Mouse (Mus musculus) gastrocnemius, adult 8-10 months (tissue): ENCODE data around the gene Myzap. TPM values are rescaled to one million over a fixed set of nuclear protein-coding genes. Genes with fewer than 3 reads are reported as not detected.
"Not testable (repeated sequence)": the region's sequence is repeated elsewhere in the genome, so short reads cannot be mapped to it uniquely, and the experiment has no call there.

Experiments used
- DNase-seq, 2 experiments: peaks; one replicate each; pipeline ENCODE4 v3.0.0; 2022; ENCODE audit warnings: low spot score in 2 of 2
- total RNA-seq, 4 experiments: library from RNA; stranded (reverse); gene quantifications; 2 replicates each; pipeline ENCODE4 v1.2.4; 2022

Myzap gene
- 1 to 10 TPM; 1.8 to 3.2 (median 2.5) TPM for total RNA-seq

DNA sequence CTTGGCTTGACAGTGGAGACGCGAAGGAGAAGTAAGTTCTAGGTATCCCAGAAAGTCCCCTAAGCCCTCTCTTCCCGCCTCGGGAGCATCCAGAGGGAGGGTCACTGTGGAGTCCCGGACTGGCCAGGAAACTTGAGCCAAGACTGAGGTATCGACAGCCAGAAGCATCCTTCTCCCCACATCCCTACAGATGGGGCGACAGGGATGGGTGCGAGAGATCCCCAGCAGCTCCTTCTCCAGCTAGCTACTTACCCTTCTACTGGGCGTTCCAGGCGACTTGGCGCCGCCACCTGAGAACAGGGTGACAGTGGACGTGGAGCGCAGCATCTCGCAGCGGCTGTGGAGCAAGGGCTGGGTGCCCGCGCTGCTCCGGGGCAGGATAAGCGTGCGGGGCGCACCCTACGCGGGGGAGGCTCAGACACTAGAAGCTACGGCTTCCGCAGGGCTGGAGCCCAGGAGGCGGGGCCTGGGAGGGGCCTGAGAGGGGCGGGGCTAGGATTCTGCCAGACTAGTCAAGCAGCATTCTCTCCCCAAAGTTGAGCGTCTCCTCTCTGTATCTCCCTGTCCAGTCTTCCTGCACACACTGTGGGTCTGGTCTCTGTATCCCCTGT lies at the start of gene Myzap:
TSS of gene Myzap (minus strand) at position 423 of the 611 bp plus-strand sequence.
- peak; percentile 83 to 84 for DNase-seq

DNA sequence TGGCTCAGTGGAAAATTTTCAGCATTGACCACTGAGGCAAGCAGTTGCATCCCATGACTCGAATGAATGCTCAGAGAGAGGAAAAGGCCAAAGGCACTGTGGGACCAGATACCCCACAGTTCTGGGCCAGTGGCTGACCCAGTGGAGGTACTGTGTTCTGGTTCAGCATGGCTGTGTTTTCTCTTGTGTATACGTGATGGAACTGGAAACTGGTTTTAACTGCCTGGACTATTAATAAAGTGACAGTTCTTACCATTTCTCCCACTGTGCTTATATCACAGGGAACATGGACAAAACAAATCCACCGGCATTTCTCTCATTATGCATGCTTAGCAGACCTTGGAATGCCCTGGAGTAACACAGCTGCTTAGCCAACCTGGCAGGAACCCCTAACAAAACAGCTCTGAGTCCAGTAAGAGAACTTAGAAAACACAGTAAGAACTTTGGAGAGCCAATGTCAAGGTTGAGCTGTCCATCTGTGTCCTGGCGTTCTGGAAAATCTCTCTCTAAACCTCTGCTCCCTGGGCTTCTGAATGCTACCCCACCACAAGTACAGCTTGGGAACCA lies 48.3 kb upstream of the Myzap start:
- DNase-seq: no peak

DNA sequence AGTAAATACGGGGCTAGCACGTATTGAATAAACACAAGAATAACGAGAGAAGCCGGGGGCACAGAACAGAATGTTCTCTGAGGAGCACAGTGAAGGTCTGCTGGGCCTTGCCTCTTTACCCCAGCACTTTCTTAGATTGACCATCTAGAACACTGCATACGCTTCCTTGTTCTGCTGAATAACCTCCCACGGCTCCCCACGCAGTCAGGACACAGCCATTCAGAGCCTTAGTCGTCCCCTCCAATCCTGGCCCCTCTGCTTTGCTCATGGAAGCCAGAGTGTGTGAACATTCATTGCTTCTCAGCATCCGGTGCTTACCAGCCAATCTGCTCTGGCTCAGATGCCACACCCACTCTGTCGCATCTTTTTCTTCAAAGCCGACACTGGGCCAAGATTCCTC lies 46.0 kb upstream of the Myzap start:
- DNase-seq: no peak

DNA sequence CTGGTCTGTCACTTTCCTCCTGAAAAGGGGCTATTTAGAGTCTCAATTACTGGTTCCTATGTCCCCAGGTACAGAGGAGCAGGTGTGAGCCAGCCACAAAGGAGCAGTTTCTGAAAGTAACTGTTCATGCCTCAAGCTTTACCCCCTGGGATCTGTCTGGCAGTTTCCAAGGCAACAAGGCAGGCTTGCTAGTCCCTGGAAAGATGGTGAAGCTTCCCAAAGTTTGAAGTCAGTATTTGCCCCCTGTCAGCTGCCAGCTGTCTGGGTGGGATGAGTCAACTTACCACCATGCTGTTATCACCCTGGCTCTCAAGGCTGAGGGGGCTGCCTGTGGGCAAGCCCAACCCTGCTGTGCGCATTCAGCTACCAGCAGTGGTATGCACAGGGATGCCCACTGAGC lies 44.7 kb upstream of the Myzap start:
- DNase-seq: no peak

DNA sequence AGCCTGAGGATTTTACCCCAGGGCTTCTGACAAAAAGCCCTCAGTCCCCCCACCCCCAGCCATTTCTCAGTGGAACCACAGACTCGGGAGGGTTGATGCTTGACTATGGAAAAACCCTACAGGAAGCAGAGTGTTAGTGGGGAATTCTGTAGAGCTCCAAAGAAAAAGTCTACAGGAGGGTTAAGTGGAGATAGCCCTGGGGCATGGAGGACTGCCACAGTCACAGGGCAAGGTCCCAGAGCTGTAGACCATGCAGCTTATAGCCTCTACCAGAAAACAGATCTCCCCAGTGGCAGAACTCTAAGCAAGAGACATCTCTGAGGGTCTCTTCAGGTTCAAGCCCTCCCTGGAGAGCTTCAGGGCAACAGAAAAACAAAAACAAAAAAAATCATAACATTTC lies 43.5 kb upstream of the Myzap start:
- DNase-seq: no peak

DNA sequence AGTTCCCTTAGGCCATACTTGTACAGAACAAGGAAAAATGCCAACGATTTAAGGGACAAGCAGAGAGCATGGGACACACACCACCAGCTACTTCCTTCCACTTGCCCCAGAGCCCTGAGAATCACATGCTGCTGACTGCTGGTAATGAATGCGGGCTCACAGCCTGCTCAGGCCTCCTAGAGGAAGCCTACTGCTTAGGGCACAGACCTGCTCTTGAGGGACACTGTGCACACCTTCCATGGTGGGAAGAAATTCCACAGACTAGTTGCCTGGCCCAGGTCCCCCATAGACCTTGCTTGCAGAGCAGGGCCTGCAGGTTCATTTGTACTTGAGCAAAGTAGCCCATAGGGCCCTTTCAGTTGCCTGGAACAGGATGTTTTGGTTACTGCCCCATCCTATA lies 42.8 kb upstream of the Myzap start:
- DNase-seq: no peak

DNA sequence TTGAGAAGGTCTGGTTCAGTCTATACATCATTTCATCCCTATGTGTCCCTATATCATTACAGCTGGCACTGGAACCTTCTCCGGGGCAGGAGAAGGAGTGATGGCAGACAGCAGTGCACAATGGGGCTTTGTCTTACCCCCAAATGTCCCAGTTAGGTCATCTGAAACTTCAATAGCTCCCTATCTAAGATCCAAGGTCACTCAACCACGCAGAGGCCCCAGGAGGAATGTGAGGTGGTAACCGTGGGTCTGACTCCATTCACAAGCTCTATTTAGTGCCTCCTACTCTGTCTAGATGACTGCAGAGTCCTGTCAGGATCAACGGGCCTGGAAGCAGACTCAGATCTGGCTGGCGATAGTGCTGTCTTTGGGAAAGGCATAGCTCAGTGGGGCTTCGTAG lies 36.8 kb upstream of the Myzap start:
- no peak for DNase-seq

DNA sequence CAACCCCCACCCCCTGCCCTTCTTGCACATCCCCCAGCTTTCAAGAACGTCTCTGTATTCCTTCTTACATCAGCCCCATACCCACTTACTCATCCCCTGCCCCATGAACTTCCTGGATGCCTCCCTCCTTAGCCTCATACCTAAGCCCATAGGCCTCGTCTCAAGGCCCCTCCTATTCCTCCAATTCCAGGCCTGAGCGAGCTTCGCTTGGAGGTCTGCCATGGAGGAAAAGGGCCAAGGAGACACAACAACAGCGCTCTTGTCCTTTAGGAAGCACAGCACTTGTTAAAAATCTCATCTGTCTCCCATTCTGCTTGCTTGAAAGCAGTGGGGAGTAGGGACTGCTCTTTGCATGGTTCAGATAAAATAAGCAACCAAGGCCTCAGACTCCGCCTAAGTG lies 36.1 kb upstream of the Myzap start:
- DNase-seq: no peak

DNA sequence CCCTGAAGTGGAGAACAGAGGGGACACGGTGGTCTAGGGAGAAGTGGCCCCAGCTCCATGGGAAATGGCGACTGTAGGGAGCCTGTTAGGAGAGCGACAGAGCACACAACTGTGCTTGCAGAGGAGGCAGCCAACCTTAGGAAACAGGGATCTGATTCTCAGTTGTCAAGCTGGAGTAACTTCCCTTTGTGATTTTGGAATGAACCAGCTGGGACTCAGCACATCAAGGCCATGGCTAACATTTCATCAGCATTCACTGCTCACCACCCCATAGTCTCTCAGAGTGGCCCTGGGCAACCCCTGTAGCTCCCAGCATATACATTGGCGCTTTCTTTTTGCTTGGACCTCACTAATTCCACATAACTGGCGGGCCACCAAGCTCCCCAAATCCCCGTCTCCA lies 33.8 kb upstream of the Myzap start:
- DNase-seq: no peak

DNA sequence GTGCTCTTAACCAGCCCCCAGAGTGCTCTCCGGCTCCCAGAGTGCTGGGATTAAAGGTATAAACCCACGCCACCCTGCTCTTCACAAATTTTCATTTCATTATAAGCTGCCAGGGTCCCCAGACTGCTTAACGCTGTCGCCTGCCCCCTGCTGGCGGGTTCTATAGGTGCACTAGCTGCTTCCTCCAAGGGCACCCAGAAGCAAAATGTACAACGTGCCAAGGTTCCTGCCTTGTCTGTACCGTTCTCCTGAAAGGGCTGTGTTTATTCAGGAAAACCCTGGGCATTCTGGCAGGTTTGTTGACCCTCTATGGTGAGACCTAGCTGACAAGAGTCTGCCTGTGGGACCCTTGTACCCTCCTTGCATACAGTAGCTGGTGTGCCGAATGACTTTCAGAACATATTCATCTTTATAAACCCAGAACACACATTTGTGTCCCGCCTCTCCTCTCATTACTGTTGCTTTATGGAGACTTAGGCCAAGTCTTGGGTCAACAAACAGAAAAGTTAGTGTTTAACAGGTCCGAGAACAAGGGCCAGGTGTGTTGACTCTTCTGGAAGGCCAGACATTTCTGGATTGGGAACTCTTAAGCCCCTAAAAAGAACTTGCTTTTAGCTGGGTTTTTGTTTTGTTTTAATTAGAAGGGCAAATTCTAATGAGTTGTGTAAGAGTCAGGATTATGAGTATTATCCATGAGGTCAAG lies 32.8 kb upstream of the Myzap start:
- peak; percentile 24 to 35 for DNase-seq

DNA sequence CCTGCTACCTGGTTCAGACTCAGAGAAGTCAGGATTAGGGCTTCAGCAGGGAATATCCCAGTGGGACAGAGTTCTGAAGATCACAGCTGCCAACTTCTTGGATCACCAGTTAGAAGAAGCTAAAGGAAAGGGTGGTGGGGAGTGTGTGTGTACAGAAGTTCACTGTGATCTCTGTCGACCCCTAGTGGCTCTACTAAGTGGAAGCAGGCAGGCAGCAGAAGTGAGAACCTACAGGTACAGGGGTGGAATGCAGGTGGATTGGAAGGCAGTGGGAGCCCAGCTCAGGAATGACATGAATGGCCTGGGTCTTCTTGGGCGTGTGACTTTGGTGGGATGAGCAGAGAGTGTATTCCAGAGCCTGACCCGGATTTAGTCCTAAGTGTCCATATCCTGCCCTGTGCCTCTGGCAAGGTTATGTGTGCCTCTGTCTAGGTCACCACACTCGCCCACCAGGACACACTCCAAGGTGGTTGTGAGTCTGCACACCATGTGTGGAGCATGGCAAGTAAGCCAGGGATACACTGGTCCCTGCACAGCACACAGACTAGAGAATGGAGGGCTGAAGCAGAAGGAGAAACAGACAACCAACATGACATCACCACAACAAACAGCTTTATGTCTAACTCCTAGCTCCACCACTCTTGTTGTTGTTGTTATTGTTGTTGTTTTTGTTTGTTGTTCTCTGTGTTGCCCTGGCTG lies 31.9 kb upstream of the Myzap start:
- no peak for DNase-seq

DNA sequence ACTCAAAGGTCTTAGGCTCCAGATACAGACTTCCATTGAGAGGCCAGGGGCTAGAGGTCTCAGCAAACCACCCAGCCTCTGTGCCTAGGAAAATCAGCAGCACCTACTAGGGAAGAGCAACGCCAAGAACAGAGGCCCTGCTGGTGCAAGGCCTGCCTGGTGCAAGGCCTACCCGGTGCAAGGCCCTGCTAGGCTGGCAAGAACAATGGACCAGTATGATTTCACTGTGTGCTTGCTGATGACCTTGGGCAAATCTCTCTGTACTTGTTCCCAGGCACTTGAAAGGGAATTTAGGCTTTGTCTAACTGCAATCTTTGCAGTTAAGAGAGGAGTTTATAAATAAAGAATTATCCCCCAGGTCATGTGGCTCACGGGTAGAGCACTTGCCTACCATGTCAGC lies 30.4 kb upstream of the Myzap start:
- no peak for DNase-seq

DNA sequence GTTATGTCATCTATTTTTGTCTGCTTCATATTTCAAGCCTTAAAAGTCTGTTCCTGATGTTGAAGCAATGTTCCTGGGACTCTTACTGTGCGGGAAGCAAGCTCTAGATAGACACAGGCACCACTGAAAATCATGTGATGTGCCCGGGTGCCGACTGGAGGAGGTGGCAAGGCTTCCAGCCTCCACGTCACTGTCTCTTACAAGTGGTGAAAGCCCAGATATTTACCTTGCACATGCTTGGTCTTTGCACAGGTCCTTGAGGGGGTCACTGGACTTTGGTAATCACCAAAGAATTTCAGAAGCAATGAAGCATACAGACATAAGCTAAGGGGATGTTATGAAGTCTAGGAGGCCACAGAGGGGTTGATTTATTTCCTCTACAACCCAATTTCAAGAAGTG lies 29.8 kb upstream of the Myzap start:
- DNase-seq: no peak

DNA sequence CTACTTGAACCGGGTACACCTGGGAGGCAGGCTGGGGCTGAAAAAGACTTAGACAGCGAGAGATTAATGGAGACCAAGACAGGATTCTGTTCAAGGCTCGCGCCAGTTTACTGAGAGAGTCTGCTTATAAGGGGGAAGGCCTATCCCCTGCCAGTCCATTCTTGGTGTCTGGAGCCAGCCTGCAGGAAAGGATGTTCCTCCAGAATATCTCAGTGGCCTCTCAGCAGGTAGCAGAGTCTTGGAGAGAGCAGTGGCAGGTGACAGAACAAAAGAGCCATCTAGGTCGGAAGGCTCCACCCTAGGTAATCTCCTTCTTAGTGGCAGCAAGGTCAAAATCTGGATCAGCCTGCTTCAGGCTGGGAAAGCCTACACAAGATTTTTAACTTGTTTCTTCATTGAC lies 28.0 kb upstream of the Myzap start:
- DNase-seq: not testable (repeated sequence)

DNA sequence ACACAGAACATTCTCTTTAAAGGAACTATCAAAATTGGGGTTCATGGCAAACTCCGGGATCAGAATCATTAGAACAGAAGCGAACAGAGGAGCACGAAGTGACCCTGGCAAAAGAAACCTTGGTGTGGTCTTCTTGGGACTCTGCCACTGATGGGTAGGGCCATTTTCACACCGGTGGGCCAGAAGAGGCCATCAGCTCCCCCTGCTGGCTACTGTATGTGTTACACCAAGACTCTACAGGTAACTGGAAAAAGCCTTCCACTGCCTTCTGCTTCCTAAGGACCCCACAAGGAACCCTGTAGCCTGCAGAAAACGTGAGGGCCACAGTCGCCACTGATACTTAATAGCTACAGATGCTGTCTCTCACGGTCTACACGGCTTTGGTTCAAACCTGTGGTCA lies 25.2 kb upstream of the Myzap start:
- DNase-seq: no peak

DNA sequence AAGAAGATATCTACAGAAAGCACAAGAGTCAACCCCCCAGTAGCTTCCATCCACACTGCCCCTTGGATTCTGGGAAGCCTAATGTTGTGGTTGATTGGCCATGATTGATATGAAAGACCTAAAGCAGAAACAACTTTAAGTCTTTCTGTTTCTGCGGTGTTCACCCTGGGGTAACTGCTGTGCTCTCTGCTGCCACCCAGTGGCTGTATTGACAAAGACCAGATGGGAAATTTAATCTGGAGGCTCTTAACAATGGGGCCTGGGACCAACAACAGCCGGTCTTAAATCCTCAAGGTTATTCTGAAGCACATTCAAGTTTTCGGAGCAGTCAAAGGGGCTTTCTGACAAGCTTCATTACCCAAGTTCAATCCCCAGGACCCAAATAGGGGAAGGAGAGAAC lies 24.0 kb upstream of the Myzap start:
- DNase-seq: peak; percentile 44 to 54

DNA sequence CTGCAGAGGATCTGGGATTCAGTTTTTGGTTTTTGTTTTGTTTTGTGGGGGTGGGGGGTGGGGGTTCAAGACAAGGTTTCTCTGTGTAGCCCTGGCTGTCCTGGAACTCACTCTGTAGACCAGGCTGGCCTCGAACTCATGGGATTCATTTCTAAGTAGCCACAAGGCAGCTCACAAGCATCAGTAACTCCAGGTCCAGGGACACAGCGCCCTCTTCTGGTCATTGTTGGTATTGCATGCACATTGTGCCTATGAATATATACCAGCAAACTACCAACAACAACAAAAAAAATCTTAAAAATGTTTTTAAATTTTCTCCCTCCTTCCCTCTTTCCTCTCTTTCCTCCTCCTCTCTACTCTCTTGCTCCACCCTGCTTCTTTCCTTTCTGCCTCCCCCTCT lies 22.5 kb upstream of the Myzap start:
- peak; percentile 21 to 38 for DNase-seq

DNA sequence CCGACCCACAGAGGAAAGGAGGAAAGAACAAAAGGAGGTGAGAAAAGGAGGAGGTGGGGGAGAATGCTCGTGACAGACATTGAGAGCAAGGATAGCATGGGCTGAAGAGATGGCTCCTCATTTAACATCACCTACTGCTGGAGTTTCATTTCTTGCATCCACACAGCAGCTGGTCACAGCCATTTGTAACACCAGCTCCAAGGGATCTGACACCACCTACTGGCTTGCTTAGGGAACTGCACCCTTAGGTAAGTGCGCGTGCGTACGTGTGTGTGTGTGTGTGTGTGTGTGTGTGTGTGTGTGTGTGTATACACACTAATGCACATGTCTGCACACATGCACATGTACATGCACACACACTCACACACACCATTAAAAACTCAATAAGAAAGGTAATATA lies 20.8 kb upstream of the Myzap start:
- DNase-seq: no peak

DNA sequence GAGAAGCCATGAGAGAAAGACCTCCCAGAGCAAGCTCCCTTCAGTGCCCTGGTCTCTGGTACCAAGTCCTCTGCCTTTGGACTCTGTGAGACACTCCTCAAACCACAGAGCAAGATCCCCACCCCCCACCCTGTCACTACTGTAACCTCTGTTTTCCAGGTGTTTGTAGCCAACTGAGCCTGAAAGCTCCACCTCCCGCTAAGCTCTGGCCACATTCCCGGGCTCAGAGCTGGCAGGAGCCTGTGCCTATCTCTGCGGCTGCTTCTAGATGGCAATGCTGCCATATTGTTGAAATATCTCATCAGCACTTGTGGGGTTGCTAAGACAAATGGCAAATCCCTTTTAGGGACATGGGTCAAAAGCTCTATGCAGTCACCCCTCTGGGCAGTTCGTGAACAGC lies 19.7 kb upstream of the Myzap start:
- DNase-seq: no peak

DNA sequence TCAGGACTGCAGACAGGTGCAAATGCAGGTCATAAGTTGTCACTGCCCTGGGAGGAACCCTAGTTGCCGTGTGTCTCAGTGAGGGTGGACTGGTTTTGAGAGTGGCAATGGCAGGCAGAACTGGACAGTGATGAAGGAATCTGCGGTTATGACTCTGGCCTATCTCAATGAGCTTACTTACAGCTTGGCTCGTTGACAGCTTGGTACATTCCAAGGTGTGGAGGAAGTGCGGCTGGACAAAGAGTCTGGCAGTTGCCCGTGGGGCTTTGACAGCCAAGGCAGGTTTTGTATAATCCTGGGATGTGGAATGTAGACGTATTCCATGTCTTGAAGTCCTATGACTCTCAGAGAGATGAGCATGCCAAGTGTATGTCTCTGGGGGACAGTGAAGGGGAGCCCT lies 16.9 kb upstream of the Myzap start:
- no peak for DNase-seq

DNA sequence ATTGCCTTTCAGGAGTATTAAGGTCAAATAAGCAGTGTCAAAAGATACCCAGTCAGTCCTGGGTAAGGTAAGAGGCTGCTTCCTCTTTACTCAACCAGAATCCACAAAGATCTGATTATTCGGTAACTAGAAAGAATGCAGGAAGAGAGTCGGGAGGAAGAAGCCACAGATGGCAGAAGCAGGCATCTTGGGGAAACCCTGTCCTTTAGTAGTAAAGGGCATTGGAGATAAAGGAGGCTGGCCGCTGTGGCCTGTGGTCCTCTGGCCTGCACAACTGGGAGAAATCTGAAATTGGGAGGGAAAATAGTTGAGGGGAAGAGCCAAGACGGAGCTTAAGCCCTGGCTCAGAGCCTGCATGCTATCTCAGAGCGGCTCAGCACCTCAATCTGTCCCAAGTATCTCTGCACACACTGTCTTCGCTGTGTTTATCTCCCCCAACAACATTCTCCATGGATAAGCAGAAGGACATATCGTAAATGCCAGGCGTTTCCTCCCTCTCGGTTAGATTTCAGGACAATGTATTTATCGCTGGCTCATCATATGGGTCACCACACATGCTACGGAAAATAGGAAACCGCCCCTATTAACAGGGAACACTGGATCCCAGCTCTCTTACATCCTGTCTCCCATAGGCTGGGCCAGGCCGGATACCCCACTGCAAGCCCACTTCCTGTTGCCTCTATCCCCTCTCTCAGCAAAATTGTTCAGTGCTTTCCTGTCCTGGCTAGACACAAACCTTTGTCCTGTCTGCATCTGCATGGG lies 14.3 kb upstream of the Myzap start:
- DNase-seq: no peak
